Mouse (Mus musculus) large intestine, adult 2 months (tissue): ENCODE measurements around the gene Ptpn1. TPM values are rescaled to one million over a fixed set of nuclear protein-coding genes. Genes with fewer than 3 reads are reported as not detected.

Experiments used
- polyA plus RNA-seq: library from polyadenylated mRNA; depleted of rRNA; stranded (reverse); fragments of >200 nt; gene quantifications from 2 replicates; pipeline ENCODE4 v1.2.3, GENCODE M21; 2012; rRNA removed

Gene Ptpn1
- polyA plus RNA-seq, 1 experiment = 23.1 TPM

Other genes starting within 250 kb of the Ptpn1 start
- 45.2 and 73.4 TPM in 2 replicates for gene Cebpb, start 243.1 kb upstream of the Ptpn1 start, polyA plus RNA-seq
- gene Tmem189, start 242.2 kb upstream of the Ptpn1 start, polyA plus RNA-seq = 19.3 and 20.2 TPM in 2 replicates
- 1.9 and 3.3 TPM in 2 replicates for gene Ripor3, start 78.6 kb downstream of the Ptpn1 start, polyA plus RNA-seq
- 16.5 and 24.8 TPM in 2 replicates for gene Pard6b, start 148.9 kb downstream of the Ptpn1 start, polyA plus RNA-seq